Mouse (Mus musculus) embryonic facial prominence, embryonic 15.5 days (tissue): ENCODE measurements around the gene Ttc38. TPM values are rescaled to one million over a fixed set of nuclear protein-coding genes. Genes with fewer than 3 reads are reported as not detected.

Source experiments
- ATAC-seq: fragments of 200-750 bp; cut with Nextera tagmentation; 2 replicates; pipeline ENCODE4 v1.8.0; 2017; ENCODE audit warnings: low read depth, moderate TSS enrichment; ENCODE audit not compliant: insufficient number of reproducible peaks, low FRiP score, low TSS enrichment
- H3K27ac ChIP-seq: fragments of 300-500 bp; sonication (generic); replicated peaks from 2 replicates; pipeline ENCODE4 v1.5.1; 2015; ENCODE audit warnings: mild to moderate bottlenecking, inconsistent platforms
- H3K27me3 ChIP-seq: fragments of 300-500 bp; sonication (generic); 2 replicates; pipeline ENCODE4 v1.6.1; 2015; ENCODE audit warnings: inconsistent platforms
- H3K36me3 ChIP-seq: fragments of 300-500 bp; sonication (generic); 2 replicates; pipeline ENCODE4 v1.6.1; 2015; ENCODE audit warnings: mild to moderate bottlenecking, inconsistent platforms
- H3K4me1 ChIP-seq: fragments of 300-500 bp; sonication (generic); 2 replicates; pipeline ENCODE4 v1.6.1; 2015; ENCODE audit warnings: inconsistent platforms
- H3K4me2 ChIP-seq: fragments of 300-500 bp; sonication (generic); replicated peaks from 2 replicates; pipeline ENCODE4 v1.6.1; 2015; ENCODE audit warnings: mild to moderate bottlenecking, inconsistent platforms
- H3K4me3 ChIP-seq: fragments of 300-500 bp; sonication (generic); replicated peaks from 2 replicates; pipeline ENCODE4 v1.5.1; 2015; ENCODE audit warnings: mild to moderate bottlenecking, inconsistent platforms
- H3K9ac ChIP-seq: fragments of 300-500 bp; sonication (generic); 2 replicates; pipeline ENCODE4 v1.6.1; 2015; ENCODE audit warnings: inconsistent platforms
- H3K9me3 ChIP-seq: fragments of 300-500 bp; sonication (generic); replicated peaks from 2 replicates; pipeline ENCODE4 v1.6.1; 2016; ENCODE audit warnings: inconsistent platforms
- WGBS: fragments of 180-500 bp; shearing (Covaris S2); methylation state at CpG from one replicate; pipeline ENCODE4 v1.1.7; 2015; 5-methylcytosine and 5-hydroxymethylcytosine counted together
- polyA plus RNA-seq: library from polyadenylated mRNA; unstranded; fragments of >200 nt; fragmentation: Nextera tagmentation; extraction: Ambion mirVana; gene quantifications from 2 replicates; pipeline ENCODE4 v1.2.1, GENCODE M21; 2015

The Ttc38 gene
- polyA plus RNA-seq, 1 experiment from 2014 or later = 8.8 TPM

DNA sequence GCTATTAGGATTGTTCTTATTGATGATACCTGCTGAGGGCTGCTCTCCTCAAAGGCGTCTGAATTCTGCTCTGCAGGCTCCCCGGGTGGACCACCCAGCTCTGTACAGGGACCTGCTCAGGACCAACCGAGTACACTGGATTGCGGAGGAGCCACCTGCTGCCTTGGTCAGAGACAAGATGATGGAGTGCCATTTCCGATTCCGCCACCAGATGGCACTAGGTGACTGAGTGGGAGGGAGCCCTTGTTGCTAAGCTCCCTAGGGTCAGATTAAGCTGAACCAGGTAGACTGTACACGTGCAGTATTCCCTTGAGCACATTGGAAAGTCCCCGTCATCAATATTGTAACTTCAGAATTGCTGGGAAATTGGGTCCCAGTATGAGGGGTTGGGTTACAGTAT, 64.2 kb downstream of the Ttc38 start:
- Histone ChIP-seq H3K4me2 (no peak overlapping the region), H3K4me1 (no peaks in the 10 kb centered on the region), H3K9ac (no peak overlapping the region), H3K27ac (no peak overlapping the region), H3K27me3 (no peaks in the 10 kb centered on the region), H3K4me3 (no peak overlapping the region), H3K9me3 (no peaks in the 10 kb centered on the region), H3K36me3 (peaks cover 79% of the 10 kb centered on the region)
- WGBS = 17% methylated on average over 8 of the region's 8 CpGs
- ATAC-seq = no peak

DNA sequence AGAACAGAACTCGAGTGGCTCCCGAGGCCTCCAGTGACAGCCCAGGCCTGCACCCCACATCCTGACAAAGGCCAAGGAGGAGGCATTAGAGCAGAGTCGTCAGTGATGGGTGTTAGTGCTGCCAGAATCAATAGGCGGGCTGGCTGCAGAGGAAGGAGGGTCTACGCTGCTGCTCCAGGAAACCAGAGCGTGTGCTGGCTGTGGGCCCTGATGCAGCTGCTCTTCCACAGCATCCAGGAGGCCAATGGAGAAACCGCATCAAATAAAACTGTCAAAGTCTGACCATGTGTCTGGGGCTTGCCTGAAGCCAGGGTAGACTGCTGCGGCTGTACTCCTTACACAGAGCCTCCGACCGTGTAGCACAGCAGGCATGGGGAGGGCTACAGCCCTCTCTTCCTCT, 65.0 kb downstream of the Ttc38 start:
- Histone ChIP-seq H3K36me3 (peaks cover 77% of the 10 kb centered on the region), H3K4me3 (no peak overlapping the region), H3K27ac (no peak overlapping the region), H3K27me3 (no peaks in the 10 kb centered on the region), H3K9ac (no peak overlapping the region), H3K4me2 (no peak overlapping the region), H3K9me3 (no peaks in the 10 kb centered on the region), H3K4me1 (no peaks in the 10 kb centered on the region)
- WGBS = 91% methylated on average over 10 of the region's 10 CpGs
- ATAC-seq = no peak

DNA sequence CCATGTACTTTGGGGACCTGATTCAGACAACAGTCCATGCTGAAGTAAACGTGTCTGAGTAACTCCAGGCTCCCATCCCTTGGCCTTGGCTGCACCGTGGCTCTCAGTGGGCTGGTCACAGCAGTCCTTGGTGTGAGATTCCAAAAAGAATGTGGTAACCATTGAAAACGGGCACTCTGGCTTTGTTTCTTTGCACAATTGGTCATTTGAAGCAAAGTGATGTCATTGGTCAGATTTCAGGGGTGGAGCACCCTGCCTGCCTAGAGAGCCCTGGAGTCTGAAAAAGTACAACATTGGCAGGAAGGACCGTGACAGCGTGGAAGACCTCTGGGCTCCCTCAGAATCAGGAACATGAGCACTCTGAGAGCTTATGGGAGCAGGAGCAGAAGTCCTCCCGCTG, 67.3 kb downstream of the Ttc38 start:
- ATAC-seq = no peak
- no peak overlapping the region for H3K27ac ChIP-seq
- no peak overlapping the region for H3K4me2 ChIP-seq
- no peaks in the 10 kb centered on the region for H3K27me3 ChIP-seq
- no peaks in the 10 kb centered on the region for H3K4me1 ChIP-seq
- no peaks in the 10 kb centered on the region for H3K9me3 ChIP-seq
- H3K9ac ChIP-seq = no peak overlapping the region
- H3K36me3 ChIP-seq = peaks cover 54% of the 10 kb centered on the region
- no peak overlapping the region for H3K4me3 ChIP-seq
- WGBS = 75% methylated on average over 6 of the region's 6 CpGs

DNA sequence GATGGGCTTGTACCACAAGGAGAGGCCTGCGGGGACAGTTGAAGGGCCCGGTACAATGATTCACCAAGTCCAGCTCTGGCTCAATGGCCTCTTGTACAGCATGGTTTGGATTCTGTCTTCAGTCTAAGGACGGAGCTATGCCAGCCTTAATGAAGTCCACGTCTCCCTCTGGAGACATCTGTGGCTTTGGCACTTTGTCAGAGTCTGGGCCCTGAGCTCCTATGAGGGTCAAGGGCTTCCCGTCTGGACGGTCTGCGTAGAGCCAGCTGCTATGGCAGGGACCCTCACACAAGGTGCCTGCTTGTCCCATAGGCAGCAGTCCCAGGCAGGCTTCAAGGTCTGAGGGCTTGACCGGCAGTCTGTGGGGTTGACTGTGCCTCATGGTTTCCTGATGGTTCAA, 68.2 kb downstream of the Ttc38 start:
- Histone ChIP-seq H3K4me3 (no peak overlapping the region), H3K4me2 (no peak overlapping the region), H3K9me3 (no peaks in the 10 kb centered on the region), H3K4me1 (no peaks in the 10 kb centered on the region), H3K9ac (no peak overlapping the region), H3K27ac (no peak overlapping the region), H3K27me3 (no peaks in the 10 kb centered on the region), H3K36me3 (peaks cover 45% of the 10 kb centered on the region)
- ATAC-seq = no peak
- WGBS = 78% methylated on average over 8 of the region's 8 CpGs

DNA sequence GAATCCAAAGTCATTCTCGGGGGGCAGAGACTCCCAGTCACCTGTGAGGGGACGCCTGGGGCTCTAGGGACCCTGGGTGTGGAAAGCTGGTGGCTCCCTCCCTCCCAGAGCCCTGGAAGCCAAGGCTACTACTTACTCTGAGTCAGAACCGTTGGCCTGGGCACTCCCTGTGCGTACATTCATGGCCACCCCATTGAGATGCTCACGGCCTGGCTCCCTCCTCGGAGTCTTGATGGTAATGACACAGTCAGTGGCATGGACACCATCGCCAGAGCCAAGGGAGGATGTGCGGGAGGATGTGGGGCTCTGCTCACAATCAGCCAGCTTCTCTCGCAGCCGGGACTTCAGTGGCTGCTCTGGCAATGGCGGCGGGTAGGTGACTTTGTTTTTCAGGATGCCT, 68.7 kb downstream of the Ttc38 start:
- Histone ChIP-seq H3K4me2 (no peak overlapping the region), H3K4me1 (no peaks in the 10 kb centered on the region), H3K36me3 (peaks cover 40% of the 10 kb centered on the region), H3K4me3 (no peak overlapping the region), H3K27me3 (no peaks in the 10 kb centered on the region), H3K9ac (no peak overlapping the region), H3K27ac (no peak overlapping the region), H3K9me3 (no peaks in the 10 kb centered on the region)
- no peak for ATAC-seq
- WGBS = 77% methylated on average over 12 of the region's 12 CpGs

DNA sequence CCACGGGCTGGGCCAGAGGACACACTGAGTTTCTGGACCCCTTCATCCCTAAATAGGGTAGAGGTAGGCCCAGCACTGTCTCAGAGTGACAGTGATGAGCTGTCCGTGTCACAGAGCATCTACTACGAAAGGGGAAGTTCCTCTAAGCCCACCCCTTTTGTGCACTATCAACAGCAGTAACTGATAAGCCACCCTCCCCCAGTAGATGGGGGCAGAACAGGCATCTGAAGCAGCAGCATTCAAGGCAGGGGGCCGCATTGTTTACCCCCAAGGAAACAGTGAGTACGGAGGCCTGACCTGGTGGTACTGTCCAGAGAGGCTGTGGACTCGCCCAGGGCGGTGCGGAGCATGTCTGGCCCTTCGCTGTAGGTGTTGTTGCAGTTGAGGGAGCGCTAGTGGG, 70.4 kb downstream of the Ttc38 start:
- Histone ChIP-seq H3K27ac (no peak overlapping the region), H3K4me3 (no peak overlapping the region), H3K9ac (no peak overlapping the region), H3K9me3 (no peaks in the 10 kb centered on the region), H3K27me3 (no peaks in the 10 kb centered on the region), H3K4me1 (no peaks in the 10 kb centered on the region), H3K36me3 (peaks cover 23% of the 10 kb centered on the region), H3K4me2 (no peak overlapping the region)
- WGBS = 82% methylated on average over 10 of the region's 10 CpGs
- no peak for ATAC-seq

DNA sequence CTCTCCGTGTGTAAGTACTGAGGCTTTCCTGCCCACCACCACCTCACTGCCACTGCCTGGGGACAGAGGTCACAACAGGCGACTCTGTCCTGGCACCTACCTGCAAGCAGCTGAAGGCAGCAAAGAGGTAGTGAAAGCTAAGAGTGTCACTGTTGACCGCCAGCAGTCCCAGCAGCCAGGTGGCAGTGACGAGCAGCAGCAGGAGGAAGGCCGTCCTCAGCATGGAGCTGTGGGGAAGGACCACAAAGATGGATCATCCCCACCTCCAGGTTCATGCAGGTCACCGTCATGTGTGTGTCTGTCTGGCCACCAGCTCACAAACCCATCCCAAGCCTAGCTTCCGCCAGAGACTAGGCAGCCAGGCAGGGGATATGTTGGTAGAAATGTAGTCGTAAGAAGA, 71.7 kb downstream of the Ttc38 start:
- Histone ChIP-seq H3K36me3 (peaks cover 10% of the 10 kb centered on the region; the same call in 1 of the 2 replicates), H3K9ac (no peak overlapping the region), H3K27ac (no peak overlapping the region), H3K9me3 (no peaks in the 10 kb centered on the region), H3K4me1 (no peaks in the 10 kb centered on the region), H3K4me2 (no peak overlapping the region), H3K4me3 (no peak overlapping the region), H3K27me3 (no peaks in the 10 kb centered on the region)
- ATAC-seq = no peak
- 70% methylated on average over 8 of the region's 8 CpGs for WGBS

Other genes with a start within 250 kb of the Ttc38 start
- 36.0 and 40.9 TPM in 2 replicates for gene Wnt7b, start 249.8 kb upstream of the Ttc38 start, polyA plus RNA-seq
- 3.6 and 5.0 TPM in 2 replicates for gene Ppara, start 97.3 kb upstream of the Ttc38 start, polyA plus RNA-seq
- 32.8 and 35.1 TPM in 2 replicates for gene Cdpf1, start 20.6 kb upstream of the Ttc38 start, polyA plus RNA-seq
- 0.29 and 0.31 TPM in 2 replicates for gene Pkdrej, start 10.6 kb upstream of the Ttc38 start, polyA plus RNA-seq
- gene Gtse1, start 27.4 kb downstream of the Ttc38 start, polyA plus RNA-seq = 19.9 and 22.4 TPM in 2 replicates
- 45.6 and 51.4 TPM in 2 replicates for gene Trmu, start 47.0 kb downstream of the Ttc38 start, polyA plus RNA-seq
- gene Celsr1, start 201.5 kb downstream of the Ttc38 start, polyA plus RNA-seq = 4.2 and 5.1 TPM in 2 replicates
- 17.8 and 18.9 TPM in 2 replicates for gene Gramd4, start 225.4 kb downstream of the Ttc38 start, polyA plus RNA-seq